Mouse (Mus musculus) kidney, embryonic 15.5 days (tissue): ENCODE results near the gene Gm4871. TPM values are rescaled to one million over a fixed set of nuclear protein-coding genes. Genes with fewer than 3 reads are reported as not detected.
"Not testable (repeated sequence)": the region's sequence is repeated elsewhere in the genome, so short reads cannot be mapped to it uniquely, and the experiment has no call there.

ENCODE experiments used
- ATAC-seq: fragments of 200-750 bp; cut with Nextera tagmentation; replicated peaks from 2 replicates; pipeline ENCODE4 v1.8.0; 2017; ENCODE audit warnings: moderate TSS enrichment; ENCODE audit not compliant: low FRiP score
- H3K27ac ChIP-seq: fragments of 300-500 bp; sonication (generic); 2 replicates; pipeline ENCODE4 v1.5.1; 2015; ENCODE audit warnings: mild to moderate bottlenecking, inconsistent platforms
- H3K27me3 ChIP-seq: fragments of 300-500 bp; sonication (generic); 2 replicates; pipeline ENCODE4 v1.6.1; 2015; ENCODE audit warnings: inconsistent platforms
- H3K36me3 ChIP-seq: fragments of 300-500 bp; sonication (generic); 2 replicates; pipeline ENCODE4 v1.6.1; 2015; ENCODE audit warnings: inconsistent platforms
- H3K4me1 ChIP-seq: fragments of 300-500 bp; sonication (generic); 2 replicates; pipeline ENCODE4 v1.6.1; 2015; ENCODE audit warnings: inconsistent platforms
- H3K4me2 ChIP-seq: fragments of 300-500 bp; sonication (generic); 2 replicates; pipeline ENCODE4 v1.6.1; 2015; ENCODE audit warnings: moderate library complexity, mild to moderate bottlenecking, inconsistent platforms
- H3K4me3 ChIP-seq: fragments of 300-500 bp; sonication (generic); replicated peaks from 2 replicates; pipeline ENCODE4 v1.5.1; 2015; ENCODE audit warnings: mild to moderate bottlenecking, inconsistent platforms
- H3K9ac ChIP-seq: fragments of 300-500 bp; sonication (generic); 2 replicates; pipeline ENCODE4 v1.6.1; 2015; ENCODE audit warnings: mild to moderate bottlenecking, inconsistent platforms
- H3K9me3 ChIP-seq: fragments of 300-500 bp; sonication (generic); replicated peaks from 2 replicates; pipeline ENCODE4 v1.6.1; 2016; ENCODE audit warnings: inconsistent platforms
- WGBS: fragments of 180-500 bp; shearing (Covaris S2); methylation state at CpG from one replicate; pipeline ENCODE4 v1.1.7; 2015; ENCODE audit warnings: mixed read lengths; 5-methylcytosine and 5-hydroxymethylcytosine counted together
- polyA plus RNA-seq: library from polyadenylated mRNA; unstranded; fragments of >200 nt; fragmentation: Nextera tagmentation; extraction: Ambion mirVana; gene quantifications from 2 replicates; pipeline ENCODE4 v1.2.1, GENCODE M21; 2015

Gm4871 gene
- polyA plus RNA-seq, 1 experiment from 2014 or later = not detected

GRCm38 (mm10) chr5:145041628-145042027 is 9.1 kb upstream of the Gm4871 start:
- no peak for ATAC-seq
- Histone ChIP-seq H3K4me1 (no peaks in the 10 kb centered on the region), H3K27me3 (no peaks in the 10 kb centered on the region), H3K9me3 (no peaks in the 10 kb centered on the region), H3K27ac (no peak overlapping the region), H3K9ac (no peak overlapping the region), H3K36me3 (no peaks in the 10 kb centered on the region), H3K4me3 (no peak overlapping the region), H3K4me2 (no peak overlapping the region)
- 46% methylated on average over 4 of the region's 4 CpGs for WGBS

- not testable (repeated sequence) for H3K9me3 ChIP-seq, H3K27me3 ChIP-seq, H3K4me2 ChIP-seq, H3K36me3 ChIP-seq, H3K27ac ChIP-seq, ATAC-seq, H3K4me3 ChIP-seq, H3K9ac ChIP-seq, H3K4me1 ChIP-seq
- WGBS = 83% methylated on average over 1 of the region's 1 CpGs
Observed at GRCm38 (mm10) chr5:145030476-145030875, 2.1 kb downstream of the Gm4871 start.

- not testable (repeated sequence) for H3K9ac ChIP-seq, H3K4me1 ChIP-seq, H3K4me3 ChIP-seq, H3K27ac ChIP-seq, ATAC-seq, H3K9me3 ChIP-seq, H3K4me2 ChIP-seq, H3K27me3 ChIP-seq, H3K36me3 ChIP-seq
- 69% methylated on average over 1 of the region's 1 CpGs for WGBS
Observed at GRCm38 (mm10) chr5:145020712-145021111, 11.8 kb downstream of the Gm4871 start.

- H3K27me3 ChIP-seq, H3K4me1 ChIP-seq, H3K4me3 ChIP-seq, H3K9ac ChIP-seq, H3K9me3 ChIP-seq, H3K4me2 ChIP-seq, ATAC-seq, H3K36me3 ChIP-seq, H3K27ac ChIP-seq: not testable (repeated sequence)
- WGBS = 44% methylated on average over 1 of the region's 1 CpGs
Observed at GRCm38 (mm10) chr5:145020254-145020653, 12.3 kb downstream of the Gm4871 start.

GRCm38 (mm10) chr5:145016761-145017160 is 15.8 kb downstream of the Gm4871 start:
- H3K27ac ChIP-seq, H3K9me3 ChIP-seq, H3K4me1 ChIP-seq, H3K36me3 ChIP-seq, ATAC-seq, H3K9ac ChIP-seq, H3K4me3 ChIP-seq, H3K27me3 ChIP-seq, H3K4me2 ChIP-seq: not testable (repeated sequence)
- 20% methylated on average over 2 of the region's 2 CpGs for WGBS

- no peak overlapping the region for H3K9ac ChIP-seq
Observed at GRCm38 (mm10) chr5:145014278-145014677, 18.3 kb downstream of the Gm4871 start.

GRCm38 (mm10) chr5:145008878-145009659 is 23.5 kb downstream of the Gm4871 start:
- no peak for ATAC-seq
- Histone ChIP-seq H3K9ac (no peak overlapping the region), H3K4me1 (no peaks in the 10 kb centered on the region), H3K9me3 (no peaks in the 10 kb centered on the region), H3K36me3 (no peaks in the 10 kb centered on the region), H3K27me3 (no peaks in the 10 kb centered on the region), H3K27ac (no peak overlapping the region), H3K4me3 (no peak overlapping the region), H3K4me2 (no peak overlapping the region)
- WGBS = 93% methylated on average over 15 of the region's 15 CpGs

More at GRCm38 (mm10) chr5:145014278-145014677, 18.3 kb downstream of the Gm4871 start:
- Histone ChIP-seq H3K4me2 (no peak overlapping the region), H3K4me3 (no peak overlapping the region), H3K4me1 (no peaks in the 10 kb centered on the region), H3K36me3 (no peaks in the 10 kb centered on the region), H3K27me3 (no peaks in the 10 kb centered on the region), H3K9me3 (no peaks in the 10 kb centered on the region), H3K27ac (no peak overlapping the region)
- WGBS = 92% methylated on average over 1 of the region's 1 CpGs
- ATAC-seq = no peak

GRCm38 (mm10) chr5:145005596-145005995 is 27.0 kb downstream of the Gm4871 start:
- H3K27me3 ChIP-seq = no peaks in the 10 kb centered on the region
- no peak overlapping the region for H3K4me3 ChIP-seq
- H3K4me2 ChIP-seq = no peak overlapping the region
- H3K9me3 ChIP-seq = no peaks in the 10 kb centered on the region
- no peak for ATAC-seq
- WGBS = 79% methylated on average over 6 of the region's 6 CpGs
- H3K27ac ChIP-seq = no peak overlapping the region
- H3K36me3 ChIP-seq = no peaks in the 10 kb centered on the region
- H3K4me1 ChIP-seq = no peaks in the 10 kb centered on the region
- H3K9ac ChIP-seq = no peak overlapping the region

- ATAC-seq = no peak
- H3K9ac ChIP-seq = no peak overlapping the region
- 63% methylated on average over 9 of the region's 9 CpGs for WGBS
Observed at GRCm38 (mm10) chr5:145004495-145004894, 28.1 kb downstream of the Gm4871 start.

GRCm38 (mm10) chr5:145003362-145003761 is 29.2 kb downstream of the Gm4871 start:
- no peaks in the 10 kb centered on the region for H3K4me1 ChIP-seq
- no peaks in the 10 kb centered on the region for H3K36me3 ChIP-seq
- ATAC-seq = no peak
- no peak overlapping the region for H3K4me3 ChIP-seq
- H3K27me3 ChIP-seq = no peaks in the 10 kb centered on the region
- H3K4me2 ChIP-seq = no peak overlapping the region
- H3K9me3 ChIP-seq = no peaks in the 10 kb centered on the region
- H3K9ac ChIP-seq = no peak overlapping the region
- WGBS = 76% methylated on average over 3 of the region's 3 CpGs
- no peak overlapping the region for H3K27ac ChIP-seq

More at GRCm38 (mm10) chr5:145004495-145004894, 28.1 kb downstream of the Gm4871 start:
- Histone ChIP-seq H3K4me1 (no peaks in the 10 kb centered on the region), H3K4me3 (no peak overlapping the region), H3K36me3 (no peaks in the 10 kb centered on the region), H3K27ac (no peak overlapping the region), H3K4me2 (no peak overlapping the region), H3K9me3 (no peaks in the 10 kb centered on the region), H3K27me3 (no peaks in the 10 kb centered on the region)

- Histone ChIP-seq H3K4me2 (no peak overlapping the region), H3K9me3 (no peaks in the 10 kb centered on the region), H3K27me3 (no peaks in the 10 kb centered on the region), H3K4me3 (no peak overlapping the region), H3K27ac (no peak overlapping the region), H3K9ac (no peak overlapping the region), H3K4me1 (no peaks in the 10 kb centered on the region), H3K36me3 (no peaks in the 10 kb centered on the region)
- no peak for ATAC-seq
- WGBS = 35% methylated on average over 2 of the region's 2 CpGs
Observed at GRCm38 (mm10) chr5:144998491-144998890, 34.1 kb downstream of the Gm4871 start.

- Histone ChIP-seq H3K4me1 (no peaks in the 10 kb centered on the region), H3K9ac (no peak overlapping the region), H3K36me3 (no peaks in the 10 kb centered on the region), H3K27me3 (no peaks in the 10 kb centered on the region), H3K4me2 (no peak overlapping the region), H3K9me3 (no peaks in the 10 kb centered on the region), H3K27ac (no peak overlapping the region), H3K4me3 (no peak overlapping the region)
- 67% methylated on average over 5 of the region's 5 CpGs for WGBS
- ATAC-seq = no peak
Observed at GRCm38 (mm10) chr5:144990481-144990880, 42.1 kb downstream of the Gm4871 start.

GRCm38 (mm10) chr5:144990051-144990450 is 42.5 kb downstream of the Gm4871 start:
- Histone ChIP-seq H3K4me1 (no peaks in the 10 kb centered on the region), H3K9me3 (no peaks in the 10 kb centered on the region), H3K27me3 (no peaks in the 10 kb centered on the region), H3K36me3 (no peaks in the 10 kb centered on the region), H3K4me3 (no peak overlapping the region), H3K9ac (no peak overlapping the region), H3K27ac (no peak overlapping the region), H3K4me2 (no peak overlapping the region)
- no peak for ATAC-seq
- 66% methylated on average over 2 of the region's 2 CpGs for WGBS
